Mouse (Mus musculus): ENCODE measurements at regions not wholly inside any gene's neighbourhood (a gene's known extent, or its start where the extent isn't known, plus 50 kb on each side); places are given as distances from the start of the nearest gene placed in this dataset.

- TF ChIP-seq CTCF (IDR thresholded peaks at IDR 0.05; ENCODE audit: insufficient read depth, low read depth, low read length) (no peak), POLR2A (IDR thresholded peaks at IDR 0.05; ENCODE audit: insufficient read depth, low read depth, low read length) (no peak)
These were observed 79.9 kb downstream of the Rps12 start for GRCm38 (mm10) chr10:23707141-23707540.

Data from olfactory bulb, adult 2 months (tissue).